26 mouse cellular contexts compared by ENCODE assay signal in genomic region chr6:146537111-146537510, GRCm38 (mm10). TPM values are rescaled to one million over a fixed set of nuclear protein-coding genes. Genes with fewer than 3 reads are reported as not detected.
DNase-seq lines count a peak whose midpoint lies in the region; ATAC-seq lines count a peak whose summit lies in the region.
"Had no signal": no experiment of that assay in that cellular context is flagged by ENCODE, and none has a peak within 500 bp of the region (broad histone marks: within the 10 kb centered on the region; RNA-seq: fewer than 3 reads in every experiment).

No protein-coding gene starts in this region.

- H3K4me1 ChIP-seq in heart, embryonic 10.5 days, result peaks cover 11% of the 10 kb centered on the region
- H3K4me1 ChIP-seq in heart, embryonic 16.5 days (ENCODE audit: control insufficient read depth, insufficient read depth, low read length), result peaks cover 14% of the 10 kb centered on the region
- no peaks in the 10 kb centered on the region for H3K4me1 ChIP-seq in intestine, embryonic 15.5 days (replicated peaks)
- peaks cover 4% of the 10 kb centered on the region; the same call in 1 of the 2 replicates for H3K4me1 ChIP-seq in stomach, embryonic 15.5 days
- H3K4me1 ChIP-seq: embryonic facial prominence, embryonic 13.5 days; forebrain, embryonic 13.5 days; liver, embryonic 13.5 days; neural tube, embryonic 12.5 days had no signal

- H3K36me3 ChIP-seq in heart, embryonic 10.5 days, result no peaks in the 10 kb centered on the region
- no peaks in the 10 kb centered on the region for H3K36me3 ChIP-seq in heart, embryonic 16.5 days (ENCODE audit: control insufficient read depth, insufficient read depth)
- H3K36me3 ChIP-seq in intestine, embryonic 15.5 days, result no peaks in the 10 kb centered on the region
- H3K36me3 ChIP-seq in stomach, embryonic 15.5 days, result no peaks in the 10 kb centered on the region
- H3K36me3 ChIP-seq: embryonic facial prominence, embryonic 13.5 days; G1E; liver, embryonic 13.5 days; neural tube, embryonic 12.5 days had no signal

- H3K4me3 ChIP-seq in heart, embryonic 10.5 days, result no peak overlapping the region
- no peak overlapping the region for H3K4me3 ChIP-seq in heart, embryonic 16.5 days (ENCODE audit: low read length)
- no peak overlapping the region for H3K4me3 ChIP-seq in intestine, embryonic 15.5 days (replicated peaks)
- no peak overlapping the region for H3K4me3 ChIP-seq in stomach, embryonic 15.5 days (replicated peaks)
- H3K4me3 ChIP-seq: embryonic facial prominence, embryonic 13.5 days; forebrain, embryonic 13.5 days; left cerebral cortex, adult 2 months; liver, embryonic 13.5 days; megakaryocyte, embryonic 14.5 days; neural tube, embryonic 12.5 days had no signal

- WGBS in heart, embryonic 10.5 days, result 47% methylated on average over 4 of the region's 4 CpGs
- 57% methylated on average over 4 of the region's 4 CpGs for WGBS in heart, embryonic 16.5 days
- WGBS in intestine, embryonic 15.5 days, result 52% methylated on average over 4 of the region's 4 CpGs
- WGBS in stomach, embryonic 15.5 days, result 59% methylated on average over 4 of the region's 4 CpGs

- no peaks in the 10 kb centered on the region for H3K9me3 ChIP-seq in heart, embryonic 10.5 days
- H3K9me3 ChIP-seq in heart, embryonic 16.5 days (replicated peaks; ENCODE audit: control insufficient read depth, low read length), result peaks cover 5% of the 10 kb centered on the region
- H3K9me3 ChIP-seq in intestine, embryonic 15.5 days, result no peaks in the 10 kb centered on the region
- H3K9me3 ChIP-seq in stomach, embryonic 15.5 days, result no peaks in the 10 kb centered on the region
- H3K9me3 ChIP-seq: embryonic facial prominence, embryonic 13.5 days; forebrain, embryonic 13.5 days; G1E; liver, embryonic 13.5 days; megakaryocyte, embryonic 14.5 days; neural tube, embryonic 12.5 days had no signal

- no peak overlapping the region for H3K4me2 ChIP-seq in heart, embryonic 16.5 days (ENCODE audit: low read depth, low read length)
- H3K4me2 ChIP-seq in intestine, embryonic 15.5 days (replicated peaks), result no peak overlapping the region
- no peak overlapping the region for H3K4me2 ChIP-seq in stomach, embryonic 15.5 days
- H3K4me2 ChIP-seq: embryonic facial prominence, embryonic 13.5 days; forebrain, embryonic 13.5 days; liver, embryonic 13.5 days; lung, embryonic 14.5 days; neural tube, embryonic 12.5 days had no signal

- H3K27ac ChIP-seq in heart, embryonic 10.5 days, result peak overlapping the region; percentile 63; the same call in 1 of the 2 replicates
- H3K27ac ChIP-seq in heart, embryonic 16.5 days (ENCODE audit: low read length), result peak overlapping the region; percentile 64
- no peak overlapping the region for H3K27ac ChIP-seq in intestine, embryonic 15.5 days
- no peak overlapping the region for H3K27ac ChIP-seq in stomach, embryonic 15.5 days
- H3K27ac ChIP-seq: embryonic facial prominence, embryonic 13.5 days; forebrain, embryonic 13.5 days; hindbrain, postnatal 0 days; kidney, postnatal 0 days; left cerebral cortex, adult 2 months; liver, embryonic 13.5 days; neural tube, embryonic 12.5 days had no signal

- H3K9ac ChIP-seq in heart, embryonic 16.5 days (ENCODE audit: low read length), result no peak overlapping the region
- H3K9ac ChIP-seq in intestine, embryonic 15.5 days, result no peak overlapping the region
- H3K9ac ChIP-seq in stomach, embryonic 15.5 days, result no peak overlapping the region
- H3K9ac ChIP-seq: embryonic facial prominence, embryonic 13.5 days; forebrain, embryonic 13.5 days; liver, embryonic 13.5 days; lung, embryonic 14.5 days; neural tube, embryonic 12.5 days had no signal

- no peak for ATAC-seq in heart, embryonic 16.5 days (replicated peaks; ENCODE audit: extremely low read depth, insufficient read depth, low FRiP score)
- peak; percentile 65 for ATAC-seq in intestine, embryonic 15.5 days
- ATAC-seq in stomach, embryonic 15.5 days (ENCODE audit: insufficient read depth, low FRiP score, low read depth), result peak; percentile 18
- ATAC-seq: forebrain, embryonic 13.5 days; hindbrain, postnatal 0 days had no signal

- H3K27me3 ChIP-seq in heart, embryonic 10.5 days (ENCODE audit: insufficient read depth, poor library complexity, severe bottlenecking), result no peaks in the 10 kb centered on the region
- H3K27me3 ChIP-seq in heart, embryonic 16.5 days (ENCODE audit: control insufficient read depth, insufficient read depth, low read length), result no peaks in the 10 kb centered on the region
- H3K27me3 ChIP-seq in intestine, embryonic 15.5 days (replicated peaks), result no peaks in the 10 kb centered on the region
- no peaks in the 10 kb centered on the region for H3K27me3 ChIP-seq in stomach, embryonic 15.5 days (replicated peaks)
- H3K27me3 ChIP-seq: CH12.LX; embryonic facial prominence, embryonic 13.5 days; forebrain, embryonic 13.5 days; liver, embryonic 13.5 days; neural tube, embryonic 12.5 days had no signal

- intact Hi-C loops in heart, postnatal 25 days (cut with DNase I), result no loop called here

- DNase-seq in heart, embryonic 10.5 days (ENCODE audit: low spot score), result no peak
- DNase-seq in heart, postnatal 25 days (ENCODE audit: low spot score), result no peak
- no peak for DNase-seq in heart, adult 9 months (ENCODE audit: low spot score in 2 of 2)
- no peak for DNase-seq in cerebellum, postnatal 25 days
- DNase-seq: adrenal gland, adult 8-10 months; B cell, adult 2 months; cerebellum, adult 18-20 months; cerebellum, postnatal 36 days; gastrocnemius, postnatal 36 days; kidney, adult 2 months; liver, embryonic 13.5 days; lung, embryonic 14.5 days; midbrain, embryonic 14.5 days; retina, postnatal 1 day had no signal

RNA-seq across cellular contexts. Expression of gene Itpr2, which starts 35.1 kb away (rescaled TPM):
- polyA plus RNA-seq in heart, embryonic 10.5 days (2016; fragmentation: Nextera tagmentation; extraction: Ambion mirVana), result 19.4 and 22.1 TPM in 2 replicates
- 10 to 100 TPM; 23.6 to 24.9 TPM for total RNA-seq in heart, postnatal 25 days (2021)
- polyA plus RNA-seq in heart, embryonic 16.5 days (2015; fragmentation: Nextera tagmentation; extraction: Ambion mirVana), result 39.4 and 49.4 TPM in 2 replicates
- 8.8 and 10.0 TPM in 2 replicates for polyA plus RNA-seq in intestine, embryonic 15.5 days (2015; fragmentation: Nextera tagmentation; extraction: Ambion mirVana)
- polyA plus RNA-seq in stomach, embryonic 15.5 days (2015; fragmentation: Nextera tagmentation; extraction: Ambion mirVana), result 12.2 and 15.8 TPM in 2 replicates

RNA-seq across cellular contexts. Expression of gene Fgfr1op2, which starts 39.9 kb away (rescaled TPM):
- 85.1 and 91.3 TPM in 2 replicates for polyA plus RNA-seq in heart, embryonic 10.5 days (2016; fragmentation: Nextera tagmentation; extraction: Ambion mirVana)
- total RNA-seq in heart, postnatal 25 days (2021), result 10 to 100 TPM; 65.2 to 67.2 TPM
- 89.3 and 104 TPM in 2 replicates for polyA plus RNA-seq in heart, embryonic 16.5 days (2015; fragmentation: Nextera tagmentation; extraction: Ambion mirVana)
- polyA plus RNA-seq in intestine, embryonic 15.5 days (2015; fragmentation: Nextera tagmentation; extraction: Ambion mirVana), result 89.5 and 91.2 TPM in 2 replicates
- 98.5 and 101 TPM in 2 replicates for polyA plus RNA-seq in stomach, embryonic 15.5 days (2015; fragmentation: Nextera tagmentation; extraction: Ambion mirVana)

RNA-seq across cellular contexts. Expression of gene Ints13, which starts 40.5 kb away (rescaled TPM):
- 54.5 and 63.1 TPM in 2 replicates for polyA plus RNA-seq in heart, embryonic 10.5 days (2016; fragmentation: Nextera tagmentation; extraction: Ambion mirVana)
- total RNA-seq in heart, postnatal 25 days (2021), result 10 to 100 TPM; 20.7 to 21.3 TPM
- 51.0 and 59.1 TPM in 2 replicates for polyA plus RNA-seq in heart, embryonic 16.5 days (2015; fragmentation: Nextera tagmentation; extraction: Ambion mirVana)
- polyA plus RNA-seq in intestine, embryonic 15.5 days (2015; fragmentation: Nextera tagmentation; extraction: Ambion mirVana), result 55.0 and 59.7 TPM in 2 replicates
- 53.8 and 64.5 TPM in 2 replicates for polyA plus RNA-seq in stomach, embryonic 15.5 days (2015; fragmentation: Nextera tagmentation; extraction: Ambion mirVana)

Comparison
In these comparisons a context has a peak if more than half of its experiments do, and no peak if none do; other contexts are left out.
1. H3K27ac ChIP-seq: peak in heart, embryonic 10.5 days (single experiment) and heart, embryonic 16.5 days (single experiment); none in intestine, embryonic 15.5 days (single experiment) and stomach, embryonic 15.5 days (single experiment).